Mouse (Mus musculus): ENCODE data around the gene Gm5485.
A peak's percentile ranks its signal among the peaks of the same experiment; 100 is the strongest.

The Gm5485 gene

DNA sequence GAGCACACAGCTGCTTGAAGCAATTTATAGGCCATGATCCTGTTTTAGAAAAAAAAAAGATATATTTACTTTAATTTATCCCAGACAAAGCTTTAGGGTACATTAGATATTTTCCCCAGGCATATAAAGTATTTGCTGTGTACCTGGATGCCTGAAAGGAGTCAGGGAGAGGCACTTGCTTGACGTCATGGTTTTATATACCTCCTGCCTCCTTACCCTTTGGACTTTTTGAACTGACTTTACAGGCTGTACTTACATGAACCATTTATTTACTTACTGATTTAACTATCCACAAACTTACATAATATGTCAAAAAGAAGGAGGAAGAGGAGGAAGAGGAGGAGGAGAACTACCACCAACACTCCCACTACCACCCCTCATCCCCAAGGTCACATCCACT, at the start of gene Gm5485:
Gene Gm5485 (minus strand): TSS at position 171 of the 400 bp plus-strand sequence.
- no peak for DNase-seq

DNA sequence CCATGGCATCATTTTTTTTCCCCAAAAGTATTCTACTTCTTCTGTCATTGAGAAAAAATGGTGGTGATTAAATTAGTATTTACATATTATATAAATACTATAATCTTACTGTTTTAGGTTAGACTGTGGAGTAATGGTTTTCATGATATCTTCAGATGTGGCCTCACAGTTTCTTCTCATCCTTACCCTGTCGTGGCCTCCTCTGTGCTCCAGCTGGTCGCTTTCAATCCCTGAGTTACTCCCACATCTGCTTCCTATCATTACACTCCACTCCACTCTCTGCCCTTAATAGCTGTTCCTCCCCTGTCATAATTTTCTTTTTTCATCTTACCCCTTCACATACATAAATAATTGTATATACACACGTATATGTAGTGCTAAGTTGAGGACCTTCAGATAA, 41.0 kb upstream of the Gm5485 start:
- DNase-seq = no peak

DNA sequence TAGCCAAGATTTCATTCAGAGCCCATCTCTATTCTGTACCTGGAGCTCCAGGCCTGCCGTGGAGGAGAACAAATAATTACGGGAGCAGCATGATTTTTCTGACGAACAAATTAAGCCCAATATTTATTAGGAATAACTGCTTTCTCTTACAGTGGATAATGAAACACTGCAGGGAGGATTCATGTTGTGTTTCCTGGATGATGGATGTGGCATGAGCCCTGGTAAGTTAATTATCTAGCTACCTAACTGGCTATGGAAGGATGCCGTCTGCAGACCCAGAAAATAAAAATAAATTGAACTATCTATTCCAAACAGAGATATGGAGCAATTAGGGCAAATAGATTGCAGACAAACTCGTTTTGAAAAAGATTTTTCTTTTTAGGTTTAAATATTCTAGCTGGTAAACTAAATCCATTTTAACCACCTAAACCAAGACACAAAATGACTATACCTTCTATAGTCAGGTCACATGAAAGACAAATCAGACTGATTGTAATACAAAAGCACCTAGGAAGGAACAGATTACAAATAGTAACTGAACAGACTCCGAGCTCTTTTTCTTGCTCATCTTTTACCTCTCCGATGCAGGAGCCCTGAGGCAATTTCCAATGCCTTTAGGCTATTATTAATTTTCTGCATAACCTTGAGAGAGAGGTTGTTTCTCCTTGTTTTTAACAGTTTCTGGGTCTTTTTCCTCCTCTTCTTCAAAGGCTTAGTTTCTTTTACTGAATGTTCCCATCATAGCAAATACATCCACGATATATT, 34.1 kb upstream of the Gm5485 start:
- DNase-seq = no peak

DNA sequence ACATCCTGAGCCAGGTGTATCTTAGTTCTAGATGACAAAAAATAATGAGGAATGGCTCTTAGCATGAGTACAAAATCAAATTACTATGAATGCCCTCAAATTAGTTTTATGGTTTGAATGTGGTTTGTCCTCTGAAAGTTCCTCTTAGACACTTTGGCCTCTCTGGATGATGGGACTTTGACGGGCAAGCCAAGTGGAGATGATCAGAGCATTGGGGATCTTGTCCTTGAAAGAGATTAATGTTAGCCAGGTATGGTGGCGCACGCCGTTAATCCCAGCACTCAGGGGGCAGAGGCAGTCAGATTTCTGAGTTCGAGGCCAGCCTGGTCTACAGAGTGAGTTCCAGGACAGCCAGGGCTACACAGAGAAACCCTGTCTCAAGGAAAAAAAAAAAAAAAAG, 32.4 kb upstream of the Gm5485 start:
- DNase-seq = no peak

DNA sequence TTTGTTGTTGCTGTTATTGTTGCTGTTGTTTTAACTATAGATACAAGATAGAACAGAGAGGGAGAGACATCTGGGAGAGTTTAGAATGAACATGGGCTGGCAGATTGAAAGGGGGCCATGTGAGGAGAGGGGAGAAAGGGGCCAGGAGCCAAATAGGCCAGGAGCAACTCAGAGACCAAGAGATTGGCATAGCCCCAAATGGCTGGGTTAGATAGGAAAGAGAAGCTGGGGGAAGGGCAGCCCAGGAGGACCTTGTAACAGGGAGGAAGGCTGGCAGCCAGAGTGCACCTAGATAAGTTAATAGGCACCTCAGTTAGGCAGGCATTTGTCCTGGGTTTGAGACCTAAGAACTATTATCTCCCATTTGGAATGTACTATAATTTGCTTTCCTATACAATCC, 25.3 kb upstream of the Gm5485 start:
- DNase-seq = peak in 1 of 2 experiments; percentile 17

DNA sequence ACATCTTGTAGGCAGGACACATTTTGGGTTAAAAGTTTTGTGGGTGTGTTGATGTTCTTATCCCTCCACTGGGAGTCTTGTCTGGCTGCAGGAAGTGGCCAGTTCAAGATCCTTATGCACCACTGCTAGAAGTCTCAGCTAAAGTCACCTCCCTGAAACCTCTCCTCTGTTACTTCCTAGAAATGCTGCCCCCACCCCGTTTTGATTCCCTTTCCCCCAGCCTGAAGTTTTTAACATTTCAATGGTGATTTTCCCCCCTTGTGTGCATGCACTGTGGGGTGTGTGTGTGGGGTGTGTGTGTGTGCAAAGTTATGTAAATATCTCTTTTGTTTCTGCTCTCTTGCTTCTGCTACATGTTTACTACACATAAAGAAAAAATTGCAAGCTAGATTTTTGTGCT, 23.2 kb upstream of the Gm5485 start:
- no peak for DNase-seq

DNA sequence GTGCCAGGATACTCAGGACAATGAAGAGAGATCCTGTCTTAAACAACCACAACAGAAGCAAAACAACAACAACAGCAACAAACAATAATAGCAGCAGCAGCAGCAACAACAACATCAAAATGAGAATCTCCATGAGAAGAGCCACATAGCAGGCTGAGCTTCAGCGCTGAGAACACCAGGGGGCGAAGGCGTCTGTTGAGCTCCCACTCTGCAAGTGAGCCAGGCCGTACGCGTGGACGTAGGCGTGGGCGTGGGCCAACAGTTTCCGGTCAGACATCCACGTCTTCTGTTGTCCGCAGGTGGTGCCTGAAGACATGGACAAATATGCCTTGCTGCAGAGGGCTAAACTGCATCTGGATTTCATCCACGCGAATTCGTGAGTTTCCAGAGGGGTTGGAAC, 18.8 kb upstream of the Gm5485 start, which contains the start of gene Morc1:
Gene Morc1 (plus strand): TSS at position 211 of the 400 bp plus-strand sequence.
- DNase-seq = peak in 1 of 2 experiments; percentile 4

DNA sequence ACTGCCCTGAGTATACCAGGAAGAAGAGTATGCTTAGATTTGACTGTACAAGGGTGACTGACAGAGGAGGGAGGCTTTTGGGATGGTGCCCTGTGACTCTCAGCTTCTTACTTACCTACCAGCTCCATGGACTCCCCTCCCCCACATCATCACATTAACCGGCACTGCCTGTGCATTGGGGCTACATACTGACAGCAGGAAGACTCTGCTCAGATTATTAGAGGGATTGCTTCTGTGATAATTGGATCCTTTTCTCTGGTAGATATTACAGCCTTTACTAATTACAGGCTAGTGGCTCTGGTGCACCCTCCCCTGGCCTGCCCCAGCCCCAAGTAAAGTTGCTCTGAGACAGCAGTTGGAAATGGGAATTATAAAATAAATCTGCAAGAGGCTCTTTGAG, 17.2 kb upstream of the Gm5485 start:
- DNase-seq = peak in 1 of 2 experiments; percentile 5

DNA sequence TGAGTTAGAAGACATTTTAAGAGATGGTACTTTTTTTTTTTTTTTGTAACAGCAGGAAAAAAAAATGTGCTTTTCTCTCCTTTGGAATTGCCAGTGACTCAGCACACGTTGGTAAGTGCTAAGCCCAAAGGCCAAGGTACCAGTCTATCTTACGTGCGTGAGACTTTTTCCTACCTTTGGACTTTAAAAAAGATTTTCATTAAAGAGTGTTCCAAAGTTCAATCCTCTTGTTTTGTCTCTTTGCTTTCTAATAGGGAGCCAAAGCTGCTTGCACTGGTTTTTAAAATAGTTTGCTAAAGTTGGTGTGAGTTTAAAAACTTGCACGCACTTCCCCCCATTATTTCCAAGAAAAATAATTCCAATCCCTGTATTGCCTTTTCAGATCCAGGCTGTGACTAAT, 11.9 kb upstream of the Gm5485 start:
- DNase-seq = no peak

DNA sequence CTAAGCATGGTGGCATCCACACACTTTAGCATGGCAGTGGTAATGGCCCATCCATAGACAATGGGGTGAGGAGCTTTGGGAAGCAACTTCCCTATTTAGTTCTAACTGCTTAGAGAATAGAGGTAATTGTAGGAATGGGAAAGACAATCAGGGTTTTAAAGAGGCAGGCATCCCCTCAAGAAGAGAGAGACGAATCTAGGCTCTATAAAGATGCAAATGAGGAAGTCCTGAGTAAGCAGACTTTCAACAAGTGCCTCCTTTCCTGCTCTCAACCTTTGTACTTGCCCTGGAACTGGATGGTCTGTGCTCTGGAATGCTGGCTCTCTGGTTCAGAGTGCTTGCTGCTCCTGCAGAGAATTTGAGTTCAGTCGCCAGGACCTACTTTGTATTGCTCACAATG, 10.3 kb upstream of the Gm5485 start:
- no peak for DNase-seq

DNA sequence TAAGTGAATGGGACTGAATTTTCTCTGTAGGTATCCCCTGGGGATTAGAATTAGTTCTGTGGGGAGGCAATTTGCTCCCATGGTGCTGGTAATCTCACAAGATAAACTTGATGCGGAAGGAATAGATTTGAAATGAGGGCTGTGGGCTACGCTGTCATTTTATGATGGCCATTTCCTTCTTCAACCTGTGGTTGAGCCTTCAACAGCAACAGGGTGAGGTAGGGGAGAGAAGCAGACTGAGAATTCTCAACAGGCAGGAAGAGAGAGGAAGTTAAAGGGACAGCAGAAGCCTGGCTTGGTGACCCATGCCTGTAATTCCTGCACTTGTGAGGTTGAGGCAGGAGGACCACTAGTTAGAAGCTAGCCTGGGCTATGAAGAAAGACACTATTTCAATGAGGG, 6.8 kb upstream of the Gm5485 start:
- DNase-seq = no peak

DNA sequence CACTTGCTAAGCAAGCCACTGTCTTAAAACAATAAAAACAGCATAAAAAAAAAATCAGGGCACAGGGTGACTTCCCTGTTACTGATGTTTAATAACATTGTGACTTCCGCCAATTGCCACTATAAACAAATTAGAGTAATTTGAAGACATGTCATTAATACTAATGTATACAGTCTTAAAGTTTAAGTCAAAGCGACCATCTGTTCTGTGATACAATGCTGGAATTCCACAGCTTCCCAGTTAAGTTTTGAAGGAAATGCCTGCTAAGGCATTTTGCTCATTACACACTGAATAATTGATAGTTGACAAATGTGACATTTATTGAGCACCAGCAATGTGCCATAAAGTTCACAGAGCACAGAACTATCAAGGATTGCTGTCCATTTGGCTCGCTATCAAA, 6.3 kb upstream of the Gm5485 start:
- no peak for DNase-seq

DNA sequence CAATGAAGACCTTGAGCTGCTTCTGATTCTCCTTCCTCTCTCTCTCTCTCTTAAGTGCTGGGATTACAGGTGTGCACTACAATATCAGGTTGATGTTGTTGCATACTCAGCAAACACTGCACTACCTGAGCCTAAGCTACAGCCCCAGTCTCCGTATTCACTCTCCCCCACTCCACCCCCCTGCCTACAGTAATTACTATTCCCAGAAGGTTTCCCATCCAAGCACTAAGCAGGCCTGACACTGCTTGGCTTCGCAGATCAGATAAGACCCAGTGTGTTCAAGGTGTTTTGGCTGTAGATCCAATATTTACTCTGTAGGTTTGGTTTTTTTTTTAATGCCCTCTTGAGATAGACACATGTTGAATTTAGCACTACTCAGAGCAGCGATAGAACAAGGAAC, 2.1 kb downstream of the Gm5485 start:
- no peak for DNase-seq

DNA sequence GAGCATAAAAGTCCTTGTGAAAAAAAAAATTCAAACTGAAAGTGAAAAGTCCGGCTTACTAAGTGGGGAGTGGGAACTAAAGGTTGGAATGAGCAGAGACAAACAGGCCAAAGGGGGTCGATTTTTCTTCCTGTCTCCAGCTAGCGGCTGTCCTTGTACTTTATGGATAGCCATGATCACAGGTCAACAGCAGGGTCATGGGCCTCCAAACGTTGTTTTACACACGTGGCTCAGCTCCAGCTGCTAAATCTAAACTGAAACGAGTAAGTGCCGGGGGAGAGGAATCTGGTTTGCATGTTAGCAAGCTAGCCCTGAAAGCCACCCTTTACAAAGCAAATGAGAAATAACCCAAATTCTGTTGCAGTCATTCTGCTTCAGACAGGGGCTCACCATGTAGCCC, 2.6 kb downstream of the Gm5485 start:
- no peak for DNase-seq

DNA sequence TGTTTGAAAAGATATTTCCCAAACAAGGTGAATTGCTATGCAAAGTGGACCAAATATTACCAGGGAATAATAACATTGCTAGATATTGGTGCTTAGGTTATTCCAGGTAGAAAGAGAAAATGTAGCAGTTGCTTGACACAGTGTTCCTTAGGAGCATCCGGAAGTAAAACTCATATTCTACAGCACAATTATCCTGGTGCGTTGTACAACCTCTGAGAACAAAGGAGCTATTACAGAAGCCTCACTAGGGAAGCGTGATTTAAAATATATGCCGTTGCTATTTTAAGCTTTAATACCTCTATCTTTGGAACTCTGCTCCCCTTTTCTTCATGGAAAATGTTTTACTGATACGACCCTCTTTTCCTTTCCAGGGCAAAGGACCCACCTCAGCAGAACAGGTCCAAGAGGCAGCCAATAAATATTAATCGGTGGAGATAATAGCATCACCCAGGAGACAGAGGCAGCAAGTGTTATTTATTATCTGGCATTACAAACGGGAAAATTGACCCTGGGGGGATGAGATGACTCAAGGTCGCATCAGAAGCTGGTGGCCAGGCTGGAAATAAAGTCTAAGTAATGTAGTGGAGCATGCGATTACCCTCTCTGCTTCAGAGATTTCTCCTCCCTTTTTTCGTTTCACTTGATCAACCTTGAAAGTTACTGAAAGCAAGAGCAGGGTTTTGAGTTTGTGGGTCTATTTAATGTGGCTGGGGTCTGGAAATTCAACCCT, 6.4 kb downstream of the Gm5485 start:
- DNase-seq = no peak

DNA sequence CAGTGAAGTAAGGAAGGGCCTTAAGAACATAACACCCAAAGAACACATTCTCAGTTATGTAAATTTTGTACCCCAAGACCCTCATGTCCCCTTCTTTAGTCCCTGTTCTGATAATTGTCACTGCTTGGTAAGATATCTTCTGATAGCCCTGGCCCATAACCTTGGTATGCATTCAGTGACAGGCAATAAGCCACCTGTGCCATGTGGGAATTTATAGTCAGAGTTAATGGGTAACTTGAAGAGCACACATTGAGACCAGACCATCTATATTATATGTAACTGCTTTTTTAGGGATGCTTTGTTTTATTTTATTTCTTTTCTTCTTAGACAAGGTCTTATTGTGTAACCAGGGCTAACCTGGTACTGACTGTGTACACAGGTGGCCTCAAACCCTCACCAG, 8.2 kb downstream of the Gm5485 start:
- DNase-seq = no peak

DNA sequence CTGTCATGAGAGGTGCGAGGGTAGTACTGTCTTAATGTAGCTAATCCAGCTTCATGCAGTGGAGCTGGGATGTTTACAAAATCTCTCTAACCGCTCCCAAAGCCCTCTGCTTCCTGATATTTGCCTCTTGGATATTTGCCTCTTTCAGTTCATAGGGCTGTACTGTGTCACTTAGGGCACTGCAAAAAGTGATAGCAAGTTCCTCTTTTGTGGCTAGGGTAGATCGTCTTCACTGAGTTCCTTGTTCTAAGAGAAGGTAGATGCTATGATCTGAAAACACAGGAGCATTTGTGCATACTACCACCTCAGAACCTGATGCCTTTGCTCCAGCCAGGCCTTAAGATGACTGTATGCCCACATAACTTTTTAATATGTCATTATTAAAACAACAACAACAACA, 8.8 kb downstream of the Gm5485 start:
- DNase-seq = no peak

DNA sequence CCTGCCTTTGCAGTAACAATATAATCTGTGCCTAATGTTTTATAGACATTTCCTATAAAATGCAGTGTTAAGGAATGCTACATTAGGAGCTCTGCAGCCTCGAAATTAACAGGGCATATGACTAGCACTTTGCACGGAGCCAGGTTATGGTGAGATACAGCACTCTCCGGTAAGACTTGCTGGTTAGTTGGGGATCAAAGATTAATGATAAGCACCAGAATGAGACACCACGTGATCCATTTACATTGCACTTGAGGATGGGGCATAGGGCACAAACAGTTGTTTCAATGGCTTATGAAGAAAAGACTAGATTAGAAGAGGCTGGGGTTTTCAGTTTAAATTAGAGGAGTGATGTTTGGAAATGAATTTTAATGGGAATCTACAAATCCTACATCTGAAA, 9.3 kb downstream of the Gm5485 start:
- DNase-seq = no peak

DNA sequence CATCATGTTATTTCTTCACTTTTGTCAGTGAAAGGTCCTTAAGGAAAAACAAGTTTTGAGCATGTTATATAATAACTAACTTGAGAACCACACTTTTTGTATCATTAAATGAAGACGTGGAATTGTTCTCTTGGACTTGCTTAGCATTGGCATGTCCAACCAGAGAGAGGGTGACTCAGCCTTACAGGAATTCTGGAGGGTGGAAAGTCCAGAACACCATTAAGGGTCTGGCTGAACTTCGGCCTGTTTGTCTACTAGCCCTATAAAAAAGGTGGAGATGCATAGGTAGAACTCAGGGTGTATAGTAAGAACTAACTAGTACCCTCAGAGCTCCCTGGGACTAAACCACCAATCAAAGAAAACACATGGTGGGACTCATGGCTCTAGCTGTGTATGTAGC, 16.9 kb downstream of the Gm5485 start:
- no peak for DNase-seq

DNA sequence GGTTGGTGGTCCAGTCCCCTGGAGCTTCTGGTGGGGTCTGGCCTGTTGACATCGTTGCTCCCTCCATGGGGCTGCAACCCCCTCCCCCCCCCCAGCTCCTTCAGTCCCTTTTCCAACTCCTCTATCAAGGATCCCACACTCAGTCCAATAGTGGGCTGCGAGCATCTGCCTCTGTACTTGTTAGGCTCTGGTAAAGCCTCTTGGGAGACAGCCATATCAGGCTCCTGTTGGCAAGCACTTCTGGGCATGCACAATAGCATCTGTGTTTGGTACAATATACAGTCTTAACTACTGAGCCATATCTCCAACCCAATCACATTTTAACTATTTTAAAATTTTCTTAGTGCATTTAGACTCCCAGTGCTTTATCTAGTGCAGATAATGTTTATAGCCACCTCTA, 25.2 kb downstream of the Gm5485 start:
- no peak for DNase-seq

DNA sequence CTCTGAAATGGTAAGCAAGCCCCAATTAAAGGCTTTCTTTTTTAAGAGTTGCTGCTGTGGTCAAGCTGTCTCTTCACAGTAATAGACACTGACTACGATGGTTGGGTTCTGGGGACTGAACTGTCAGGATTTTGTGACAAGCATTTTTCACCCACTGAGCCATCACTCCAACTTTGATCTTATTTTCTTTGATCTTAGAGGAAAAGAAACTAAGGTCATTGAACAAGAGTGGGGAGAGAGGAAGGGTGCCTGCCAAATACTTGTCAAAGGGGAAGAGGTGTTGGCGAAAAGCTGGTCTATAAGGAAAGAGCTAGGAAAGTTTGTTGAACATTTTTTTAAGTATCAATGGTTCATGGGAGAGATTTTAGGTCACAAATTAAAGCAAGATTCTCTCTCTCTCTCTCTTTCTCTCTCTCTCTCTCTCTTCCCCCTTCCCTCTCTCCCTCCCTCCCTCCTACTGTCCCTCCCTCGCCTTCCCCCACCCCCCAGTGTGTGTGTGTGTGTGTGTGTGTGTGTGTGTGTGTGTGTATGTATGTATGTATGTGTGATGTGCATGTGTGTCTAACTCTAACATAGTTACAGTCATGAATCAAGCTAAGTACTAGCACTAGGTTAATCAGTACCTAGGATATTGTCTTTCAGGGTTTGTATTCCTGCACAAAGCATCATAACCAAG, 28.5 kb downstream of the Gm5485 start:
- DNase-seq = no peak

DNA sequence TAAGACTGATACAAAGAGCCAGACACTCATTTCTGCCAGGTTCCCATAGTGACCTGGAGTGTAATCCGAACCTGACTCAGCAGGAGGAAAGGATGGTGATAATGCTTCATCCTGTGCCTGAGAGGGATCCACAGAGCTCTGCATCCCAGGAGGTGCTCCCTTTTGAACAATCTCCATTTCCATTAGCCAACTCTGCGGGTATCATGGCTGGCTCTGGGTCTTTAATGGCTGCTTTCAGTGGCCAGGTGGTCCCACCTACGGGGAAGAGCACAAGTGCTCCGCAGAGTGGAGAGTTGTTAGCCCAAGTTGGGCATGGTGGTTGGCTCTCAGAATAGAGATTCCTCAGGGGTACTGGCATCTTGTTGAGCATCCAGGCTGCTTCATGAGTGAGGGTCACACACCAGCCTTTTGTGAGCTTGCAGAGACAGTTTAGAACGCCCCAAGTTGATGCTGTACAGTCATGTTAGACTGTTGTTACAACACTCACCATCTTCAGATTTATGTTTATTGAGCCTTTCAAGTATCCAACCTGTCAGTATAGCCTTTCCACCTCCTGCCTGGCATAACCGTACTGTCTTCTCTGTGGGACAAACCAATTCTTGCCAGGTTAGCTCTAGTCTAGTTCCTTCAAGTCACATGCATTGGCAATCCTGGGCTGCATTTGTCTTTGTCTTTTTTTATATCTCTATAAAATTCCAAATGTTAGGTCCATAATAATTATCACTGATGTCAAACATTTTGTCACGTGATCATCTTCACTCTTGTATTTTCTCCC, 38.3 kb downstream of the Gm5485 start:
- peak; percentile 83 to 85 for DNase-seq

DNA sequence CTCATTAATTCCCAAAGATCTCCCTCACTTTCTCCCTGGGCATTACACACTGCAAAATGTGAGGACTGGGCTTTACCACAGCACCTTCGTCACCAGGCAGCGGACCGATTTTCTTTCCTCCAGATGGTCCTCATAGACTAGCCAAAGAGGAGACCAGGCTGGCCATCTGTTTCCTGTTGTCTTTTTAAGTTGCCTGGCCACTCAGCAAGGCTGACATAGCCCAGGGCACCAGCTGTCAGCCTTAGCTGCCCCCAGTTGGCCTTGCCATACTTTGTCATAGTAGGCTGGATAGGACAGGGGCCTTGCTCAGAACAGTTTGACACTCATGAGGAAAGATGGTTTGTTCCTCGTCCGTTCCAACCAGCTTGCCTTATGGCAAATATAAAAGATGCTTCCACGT, 39.8 kb downstream of the Gm5485 start:
- DNase-seq = peak; percentile 83 to 85

Data from cerebellum, postnatal 25 days (tissue).